Mouse (Mus musculus) kidney, embryonic 15.5 days (tissue): ENCODE measurements at regions not wholly inside any gene's neighbourhood (a gene's known extent, or its start where the extent isn't known, plus 50 kb on each side); places are given as distances from the start of the nearest gene placed in this dataset.
"Not testable (repeated sequence)": the region's sequence is repeated elsewhere in the genome, so short reads cannot be mapped to it uniquely, and the experiment has no call there.

Experiments
- ATAC-seq: fragments of 200-750 bp; cut with Nextera tagmentation; replicated peaks from 2 replicates; pipeline ENCODE4 v1.8.0; 2017; ENCODE audit warnings: moderate TSS enrichment; ENCODE audit not compliant: low FRiP score
- H3K27ac ChIP-seq: fragments of 300-500 bp; sonication (generic); 2 replicates; pipeline ENCODE4 v1.5.1; 2015; ENCODE audit warnings: mild to moderate bottlenecking, inconsistent platforms
- H3K27me3 ChIP-seq: fragments of 300-500 bp; sonication (generic); 2 replicates; pipeline ENCODE4 v1.6.1; 2015; ENCODE audit warnings: inconsistent platforms
- H3K36me3 ChIP-seq: fragments of 300-500 bp; sonication (generic); 2 replicates; pipeline ENCODE4 v1.6.1; 2015; ENCODE audit warnings: inconsistent platforms
- H3K4me1 ChIP-seq: fragments of 300-500 bp; sonication (generic); 2 replicates; pipeline ENCODE4 v1.6.1; 2015; ENCODE audit warnings: inconsistent platforms
- H3K4me2 ChIP-seq: fragments of 300-500 bp; sonication (generic); 2 replicates; pipeline ENCODE4 v1.6.1; 2015; ENCODE audit warnings: moderate library complexity, mild to moderate bottlenecking, inconsistent platforms
- H3K4me3 ChIP-seq: fragments of 300-500 bp; sonication (generic); replicated peaks from 2 replicates; pipeline ENCODE4 v1.5.1; 2015; ENCODE audit warnings: mild to moderate bottlenecking, inconsistent platforms
- H3K9ac ChIP-seq: fragments of 300-500 bp; sonication (generic); 2 replicates; pipeline ENCODE4 v1.6.1; 2015; ENCODE audit warnings: mild to moderate bottlenecking, inconsistent platforms
- H3K9me3 ChIP-seq: fragments of 300-500 bp; sonication (generic); replicated peaks from 2 replicates; pipeline ENCODE4 v1.6.1; 2016; ENCODE audit warnings: inconsistent platforms
- WGBS: fragments of 180-500 bp; shearing (Covaris S2); methylation state at CpG from one replicate; pipeline ENCODE4 v1.1.7; 2015; ENCODE audit warnings: mixed read lengths; 5-methylcytosine and 5-hydroxymethylcytosine counted together

DNA sequence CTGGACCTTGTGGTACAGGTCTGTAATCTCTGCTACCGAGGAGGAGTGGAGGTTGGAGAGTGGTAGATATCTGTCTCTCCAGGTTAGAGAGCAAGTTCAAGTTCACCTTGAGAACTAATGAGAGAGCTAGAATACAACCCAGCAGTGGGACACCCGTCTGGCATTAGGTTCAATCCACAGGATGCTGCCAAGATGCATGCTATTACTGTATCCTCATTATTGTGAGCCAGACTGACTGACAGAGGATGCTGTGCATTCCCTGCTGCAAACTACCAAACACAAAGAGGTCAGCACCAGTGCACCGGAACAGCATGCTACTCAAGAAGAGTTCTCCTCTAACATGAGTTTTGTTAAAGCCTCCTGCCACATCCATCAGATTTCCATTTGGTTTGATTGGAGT, 253.6 kb upstream of the Tram1l1 start:
- H3K9me3 ChIP-seq = no peaks in the 10 kb centered on the region
- H3K4me1 ChIP-seq = no peaks in the 10 kb centered on the region
- H3K4me3 ChIP-seq = no peak overlapping the region
- ATAC-seq = no peak
- H3K36me3 ChIP-seq = no peaks in the 10 kb centered on the region
- no peak overlapping the region for H3K9ac ChIP-seq
- H3K27ac ChIP-seq = no peak overlapping the region
- H3K27me3 ChIP-seq = no peaks in the 10 kb centered on the region
- WGBS = 89% methylated on average over 3 of the region's 3 CpGs
- no peak overlapping the region for H3K4me2 ChIP-seq

DNA sequence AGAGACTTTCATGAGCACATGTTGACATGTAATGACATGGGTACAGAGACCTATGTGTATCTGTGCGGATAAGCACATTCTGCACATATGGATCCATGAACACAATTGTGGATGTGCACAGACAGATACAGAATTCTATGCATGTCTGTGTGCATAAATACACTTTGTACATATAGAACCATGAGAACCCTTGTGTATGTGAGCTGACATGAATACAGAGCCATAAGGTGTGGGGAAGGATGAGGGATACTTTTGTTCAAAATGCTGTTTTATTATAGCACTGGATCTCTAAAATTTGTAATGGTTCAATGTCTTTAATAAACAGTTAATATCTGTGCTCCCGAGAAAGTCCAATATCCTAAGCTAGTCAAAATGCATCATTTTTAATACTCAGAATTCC, 253.1 kb upstream of the Tram1l1 start:
- H3K4me1 ChIP-seq = no peaks in the 10 kb centered on the region
- no peaks in the 10 kb centered on the region for H3K9me3 ChIP-seq
- no peaks in the 10 kb centered on the region for H3K36me3 ChIP-seq
- H3K27ac ChIP-seq = no peak overlapping the region
- no peak overlapping the region for H3K4me2 ChIP-seq
- H3K4me3 ChIP-seq = no peak overlapping the region
- no peak overlapping the region for H3K9ac ChIP-seq
- 91% methylated on average over 2 of the region's 2 CpGs for WGBS
- ATAC-seq = no peak
- no peaks in the 10 kb centered on the region for H3K27me3 ChIP-seq

DNA sequence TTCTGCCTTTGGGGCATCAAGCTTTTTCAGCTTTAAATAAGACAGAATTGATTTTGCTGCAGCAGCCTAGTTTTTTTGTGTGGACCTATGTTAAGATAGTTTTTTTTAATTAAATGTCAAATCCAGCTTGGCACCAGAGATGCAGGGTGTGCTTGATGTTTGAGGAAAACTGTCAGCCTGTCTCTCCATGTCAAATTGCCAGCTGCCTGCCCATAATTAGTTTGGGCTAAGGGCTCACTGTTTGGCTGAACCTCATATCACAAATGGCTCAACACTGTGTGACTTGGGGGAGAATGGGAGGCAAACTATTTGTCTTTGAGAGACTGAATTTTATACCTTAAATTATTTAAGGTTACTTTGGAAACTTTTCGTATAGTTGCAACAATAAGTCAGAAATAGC, 252.7 kb upstream of the Tram1l1 start:
- Histone ChIP-seq H3K27me3 (no peaks in the 10 kb centered on the region), H3K9me3 (no peaks in the 10 kb centered on the region), H3K9ac (no peak overlapping the region), H3K4me3 (no peak overlapping the region), H3K4me2 (no peak overlapping the region), H3K36me3 (no peaks in the 10 kb centered on the region), H3K27ac (no peak overlapping the region), H3K4me1 (no peaks in the 10 kb centered on the region)
- 82% methylated on average over 1 of the region's 1 CpGs for WGBS
- no peak for ATAC-seq

DNA sequence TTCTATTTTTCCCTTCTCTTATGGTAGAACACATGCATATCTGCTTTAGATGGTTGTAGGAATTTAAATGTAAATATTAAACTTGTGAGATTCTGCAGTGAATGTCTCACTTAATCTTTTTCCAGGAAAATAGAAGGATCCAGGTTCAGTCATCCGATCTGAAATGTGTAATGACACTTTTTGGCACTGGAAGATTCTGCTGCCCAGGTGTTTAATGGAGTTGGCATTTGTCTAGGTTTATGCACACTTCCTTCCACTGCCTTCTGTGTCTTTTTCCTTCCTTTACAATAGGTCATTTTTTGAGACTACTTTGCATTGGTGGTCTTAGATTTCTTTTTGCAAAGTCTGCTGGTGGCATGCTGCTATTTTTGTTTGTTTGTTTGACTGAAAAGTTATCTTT, 251.5 kb upstream of the Tram1l1 start:
- no peak overlapping the region for H3K27ac ChIP-seq
- 87% methylated on average over 1 of the region's 1 CpGs for WGBS
- no peak overlapping the region for H3K4me2 ChIP-seq
- H3K27me3 ChIP-seq = no peaks in the 10 kb centered on the region
- no peaks in the 10 kb centered on the region for H3K4me1 ChIP-seq
- no peaks in the 10 kb centered on the region for H3K9me3 ChIP-seq
- H3K36me3 ChIP-seq = no peaks in the 10 kb centered on the region
- H3K9ac ChIP-seq = no peak overlapping the region
- ATAC-seq = no peak
- no peak overlapping the region for H3K4me3 ChIP-seq

DNA sequence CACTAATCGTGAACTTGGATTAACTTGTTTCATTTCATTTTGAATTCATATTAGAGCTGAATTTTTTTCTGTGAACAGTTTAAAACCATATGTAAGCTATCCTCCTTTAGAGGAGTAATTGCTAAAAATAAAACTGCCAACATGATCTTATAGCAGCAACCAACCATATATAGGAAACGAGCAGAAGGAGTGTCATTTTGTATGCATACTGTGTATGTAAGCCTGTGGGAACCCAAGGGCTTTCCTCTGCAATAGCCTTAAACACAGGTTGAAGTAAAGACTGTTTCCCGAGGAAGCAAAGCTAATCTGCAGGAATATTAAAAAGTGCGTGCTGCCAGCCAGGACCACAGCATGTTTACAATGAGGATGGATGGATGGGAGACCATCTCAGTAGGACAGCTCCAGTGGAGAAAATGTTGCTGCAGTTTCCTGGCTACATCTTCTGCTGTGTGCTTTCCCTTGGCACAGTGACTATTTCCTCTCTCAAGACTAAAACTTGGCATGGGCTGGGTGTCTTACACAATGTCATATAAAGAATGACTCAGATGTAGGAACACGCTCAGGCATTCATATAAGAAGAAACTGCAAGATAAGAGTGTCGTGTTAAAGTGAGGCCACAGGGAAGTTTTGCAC, 244.6 kb upstream of the Tram1l1 start:
- ATAC-seq = no peak
- Histone ChIP-seq H3K4me2 (no peak overlapping the region), H3K27ac (no peak overlapping the region), H3K4me1 (no peaks in the 10 kb centered on the region), H3K9me3 (no peaks in the 10 kb centered on the region), H3K9ac (no peak overlapping the region), H3K4me3 (no peak overlapping the region), H3K27me3 (no peaks in the 10 kb centered on the region), H3K36me3 (no peaks in the 10 kb centered on the region)
- WGBS = 72% methylated on average over 6 of the region's 6 CpGs

DNA sequence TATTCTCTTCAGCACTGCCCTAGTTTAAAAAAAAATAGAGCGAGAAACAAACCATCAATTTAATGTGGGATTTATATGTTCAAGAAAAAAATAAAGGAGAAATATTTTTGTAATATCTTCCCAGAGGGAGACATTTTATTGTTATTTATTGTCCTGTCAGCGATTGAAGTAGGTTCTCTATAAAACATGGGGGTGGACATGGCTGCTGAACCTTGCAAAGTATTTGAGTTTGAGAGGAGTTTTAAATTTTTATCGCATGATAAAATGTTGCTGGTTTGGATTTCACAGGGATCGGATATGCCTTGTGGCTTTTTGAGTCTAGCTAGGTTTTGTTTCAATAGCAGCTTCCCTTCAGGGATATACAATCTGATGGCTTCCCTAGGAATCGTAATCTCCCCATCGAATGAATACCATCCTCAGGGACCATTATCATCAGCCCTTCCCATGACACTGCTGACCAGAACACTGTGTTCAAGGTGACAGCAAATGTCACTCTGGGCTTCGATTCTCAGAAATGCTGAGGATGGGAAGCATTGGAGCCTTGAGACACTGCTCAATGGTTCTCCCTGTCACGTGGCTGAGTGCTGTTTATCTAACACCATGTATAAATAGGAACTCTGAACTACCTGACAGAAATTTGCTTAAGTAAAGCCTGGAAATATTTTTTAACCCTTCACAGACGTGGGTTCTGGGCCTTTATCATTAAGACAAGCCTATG, 228.1 kb upstream of the Tram1l1 start:
- H3K4me1 ChIP-seq = 0 out of 2 replicates have a peak, but pooled peaks cover 6% of the 10 kb centered on the region
- ATAC-seq = peak; percentile 74
- peak overlapping the region; percentile 28; the same call in 1 of the 2 replicates for H3K27ac ChIP-seq
- H3K4me2 ChIP-seq = no peak overlapping the region
- no peaks in the 10 kb centered on the region for H3K36me3 ChIP-seq
- no peak overlapping the region for H3K4me3 ChIP-seq
- no peaks in the 10 kb centered on the region for H3K9me3 ChIP-seq
- no peak overlapping the region for H3K9ac ChIP-seq
- 42% methylated on average over 9 of the region's 9 CpGs for WGBS
- no peaks in the 10 kb centered on the region for H3K27me3 ChIP-seq

DNA sequence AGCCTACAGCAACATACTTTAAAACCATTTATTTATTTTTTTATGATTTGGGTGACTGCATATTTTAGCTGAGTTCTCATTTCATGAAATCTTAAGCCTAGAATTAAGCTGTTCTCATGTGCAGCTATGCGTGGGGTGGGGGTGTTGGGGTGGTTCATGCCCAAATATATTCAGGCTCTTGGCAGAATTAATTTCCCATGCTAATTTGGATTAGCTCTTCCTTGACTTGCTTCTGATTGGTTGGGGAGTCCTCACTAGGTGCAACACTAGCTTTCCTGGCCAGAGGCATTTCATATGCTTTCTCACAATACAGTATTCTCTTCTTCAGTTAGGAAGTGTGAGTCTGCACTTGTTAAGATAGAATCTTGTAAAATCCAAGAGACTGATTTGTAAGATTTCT, 206.7 kb upstream of the Tram1l1 start:
- H3K4me3 ChIP-seq = no peak overlapping the region
- H3K4me1 ChIP-seq = no peaks in the 10 kb centered on the region
- no peak overlapping the region for H3K27ac ChIP-seq
- WGBS = 67% methylated on average over 1 of the region's 1 CpGs
- H3K27me3 ChIP-seq = no peaks in the 10 kb centered on the region
- H3K4me2 ChIP-seq = no peak overlapping the region
- no peaks in the 10 kb centered on the region for H3K9me3 ChIP-seq
- ATAC-seq = no peak
- H3K36me3 ChIP-seq = no peaks in the 10 kb centered on the region
- no peak overlapping the region for H3K9ac ChIP-seq

DNA sequence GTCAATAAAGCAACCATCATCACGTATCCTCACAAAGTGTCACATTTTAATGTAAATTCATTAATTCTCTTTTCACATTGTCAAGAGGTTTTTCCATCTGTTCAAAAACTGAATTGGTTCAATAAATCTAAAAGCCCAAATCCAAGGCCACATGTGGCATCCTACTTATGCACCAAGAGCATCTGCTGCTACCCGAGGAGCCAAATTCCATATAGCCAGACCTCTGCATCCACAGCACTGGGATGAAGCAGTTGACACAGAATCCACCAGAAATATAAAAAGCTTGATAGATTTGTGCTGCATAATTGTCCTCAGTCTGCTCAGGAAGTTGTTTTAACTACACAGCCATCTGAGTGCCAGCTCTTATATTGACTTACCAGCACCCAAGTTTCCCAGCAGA, 164.4 kb upstream of the Tram1l1 start:
- Histone ChIP-seq H3K27ac (no peak overlapping the region), H3K36me3 (no peaks in the 10 kb centered on the region), H3K4me3 (no peak overlapping the region), H3K9me3 (no peaks in the 10 kb centered on the region), H3K4me2 (no peak overlapping the region), H3K4me1 (no peaks in the 10 kb centered on the region), H3K27me3 (no peaks in the 10 kb centered on the region), H3K9ac (no peak overlapping the region)
- 80% methylated on average over 2 of the region's 2 CpGs for whole genome bisulfite sequencing
- ATAC-seq = no peak

DNA sequence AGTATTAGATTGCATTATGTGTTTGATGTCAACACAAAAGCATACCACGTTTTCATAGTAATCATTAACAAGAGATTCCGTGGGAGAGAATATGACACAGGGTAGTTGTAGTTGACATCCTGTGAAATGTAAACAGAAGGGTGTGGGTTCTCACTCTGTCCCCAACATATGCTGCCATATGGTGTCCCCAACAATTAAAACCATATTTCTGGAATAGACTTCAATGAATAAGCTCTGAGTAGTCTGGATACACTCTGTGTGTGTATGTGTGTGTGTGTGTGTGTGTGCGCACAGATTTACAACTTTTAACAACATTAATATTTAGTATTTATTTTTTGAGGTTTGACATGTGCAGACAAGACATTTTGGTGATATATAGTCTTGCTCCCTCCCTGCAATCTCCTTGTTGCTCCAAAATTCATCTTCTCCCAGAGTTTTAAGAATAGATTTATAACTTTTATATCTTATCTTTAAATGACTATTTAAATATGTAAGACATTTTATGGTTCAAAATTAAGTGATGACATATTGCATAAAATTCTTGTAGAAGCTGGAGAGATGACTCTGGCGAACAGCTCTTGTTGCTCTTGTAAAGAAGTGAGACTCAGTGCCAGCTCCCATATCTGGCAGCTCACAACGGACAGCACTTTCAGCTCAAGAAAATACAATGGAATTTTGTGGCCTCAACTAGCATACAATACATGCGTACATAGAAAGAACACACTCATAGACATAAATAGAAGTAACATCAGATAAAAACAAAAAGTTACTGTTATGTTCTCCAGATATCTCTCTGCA, 162.6 kb upstream of the Tram1l1 start:
- WGBS = 68% methylated on average over 6 of the region's 6 CpGs
- no peak overlapping the region for H3K4me3 ChIP-seq
- no peak for ATAC-seq
- no peak overlapping the region for H3K4me2 ChIP-seq
- H3K27me3 ChIP-seq = no peaks in the 10 kb centered on the region
- no peaks in the 10 kb centered on the region for H3K4me1 ChIP-seq
- H3K9ac ChIP-seq = no peak overlapping the region
- no peaks in the 10 kb centered on the region for H3K9me3 ChIP-seq
- no peak overlapping the region for H3K27ac ChIP-seq
- no peaks in the 10 kb centered on the region for H3K36me3 ChIP-seq

DNA sequence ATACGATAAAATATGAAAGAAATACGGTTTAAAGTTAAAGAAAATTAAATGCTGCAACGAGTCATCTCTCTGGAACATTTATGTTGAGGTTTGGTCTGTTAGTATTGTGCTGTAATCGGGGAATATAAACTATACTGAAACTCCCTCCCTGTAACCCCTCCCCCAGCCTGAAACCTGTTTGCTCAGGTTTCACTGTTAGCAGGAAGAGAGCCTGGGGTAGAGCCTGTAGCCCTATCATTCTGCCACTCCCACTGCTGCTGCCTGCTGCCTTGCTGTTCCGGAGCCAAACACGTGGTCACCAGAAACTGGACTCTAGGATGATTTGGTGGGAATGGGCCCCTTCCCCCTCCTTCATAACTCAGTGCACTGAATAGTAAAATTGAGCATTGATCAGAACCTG, 127.3 kb upstream of the Tram1l1 start:
- WGBS = 51% methylated on average over 6 of the region's 6 CpGs

DNA sequence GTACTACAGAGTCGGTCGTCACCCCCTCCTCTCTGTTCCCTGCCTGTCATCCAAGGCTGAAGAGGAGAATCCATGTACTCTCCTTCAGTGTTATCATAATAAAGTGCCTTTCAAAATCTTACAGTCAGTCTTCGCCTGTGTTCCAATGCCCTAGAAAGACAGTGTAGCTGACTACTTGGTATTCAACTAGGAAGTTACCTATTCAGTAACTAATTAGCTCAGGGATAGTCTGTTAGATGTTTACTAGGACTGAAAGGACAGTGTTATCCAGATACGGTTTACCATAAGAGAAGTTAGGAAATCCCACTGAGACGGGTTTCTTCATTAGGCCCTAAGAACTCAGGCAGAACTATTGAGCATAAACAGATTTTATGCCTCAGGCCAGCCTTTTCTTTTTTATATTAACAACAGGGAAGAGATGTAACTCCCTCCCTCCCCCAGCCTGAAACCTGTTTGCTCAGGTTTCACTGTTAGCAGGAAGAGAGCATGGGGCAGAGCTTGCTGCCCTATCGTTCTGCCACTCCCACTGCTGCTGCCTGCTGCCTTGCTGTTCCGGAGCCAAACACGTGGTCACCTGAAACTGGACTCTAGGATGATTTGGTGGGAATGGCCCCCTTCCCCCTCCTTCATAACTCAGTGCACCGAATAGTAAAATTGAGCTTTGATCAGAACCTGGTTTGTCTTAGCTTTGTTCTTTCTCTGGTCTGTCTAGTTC, 120.3 kb upstream of the Tram1l1 start:
- 64% methylated on average over 9 of the region's 9 CpGs for WGBS
- not testable (repeated sequence) for H3K9ac ChIP-seq, H3K27ac ChIP-seq, H3K4me3 ChIP-seq, H3K4me1 ChIP-seq, H3K36me3 ChIP-seq, H3K27me3 ChIP-seq, H3K9me3 ChIP-seq, H3K4me2 ChIP-seq
- peak; percentile 86 for ATAC-seq

More for the DNA sequence above, 127.3 kb upstream of the Tram1l1 start:
- not testable (repeated sequence) for H3K4me1 ChIP-seq, H3K27ac ChIP-seq, H3K36me3 ChIP-seq, H3K4me2 ChIP-seq, H3K9ac ChIP-seq, H3K9me3 ChIP-seq, H3K4me3 ChIP-seq, H3K27me3 ChIP-seq
- ATAC-seq = 0 out of 2 replicates have a peak, but pooled peaks have one; percentile 70

DNA sequence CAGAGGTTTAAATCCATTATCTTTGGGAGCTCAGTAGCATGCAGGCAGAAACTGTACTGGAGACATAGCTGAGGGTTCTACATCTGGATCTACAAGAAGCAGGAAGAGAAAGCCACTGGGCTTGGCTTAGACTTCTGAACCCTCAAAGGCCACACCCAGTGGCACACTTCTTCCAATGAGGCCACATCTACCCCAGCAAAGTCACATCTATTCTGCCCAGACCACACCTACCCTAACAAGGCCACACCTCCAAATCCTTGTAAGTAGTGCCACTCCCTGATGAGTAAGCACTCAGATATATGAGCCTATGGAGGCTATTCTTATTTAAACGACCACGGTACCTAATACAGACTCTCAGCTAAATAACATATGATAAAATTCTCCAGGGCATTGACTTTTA, 103.5 kb upstream of the Tram1l1 start:
- no peaks in the 10 kb centered on the region for H3K27me3 ChIP-seq
- no peaks in the 10 kb centered on the region for H3K9me3 ChIP-seq
- no peak overlapping the region for H3K4me3 ChIP-seq
- H3K36me3 ChIP-seq = no peaks in the 10 kb centered on the region
- WGBS = 90% methylated on average over 2 of the region's 2 CpGs
- H3K27ac ChIP-seq = no peak overlapping the region
- no peak overlapping the region for H3K4me2 ChIP-seq
- H3K4me1 ChIP-seq = no peaks in the 10 kb centered on the region
- H3K9ac ChIP-seq = no peak overlapping the region
- no peak for ATAC-seq
